Mouse (Mus musculus): ENCODE data around the gene Chad. TPM values are rescaled to one million over a fixed set of nuclear protein-coding genes. Genes with fewer than 3 reads are reported as not detected.

Gene Chad
- total RNA-seq, 2 experiments from 2014 or later = 10.3 to 14.3 TPM

Other genes starting within 250 kb of the Chad start
- gene Luc7l3, start 243.1 kb upstream of the Chad start, total RNA-seq (2021) = 10 to 100 TPM; 31.8 to 55.4 TPM
- 100 to 1,000 TPM; 135 to 141 TPM for gene Ankrd40, start 237.0 kb upstream of the Chad start, total RNA-seq (2021)
- gene Abcc3, start 172.1 kb upstream of the Chad start, total RNA-seq (2021) = 1 to 10 TPM; 1.9 to 2.1 TPM
- 1 to 10 TPM; 7.0 to 9.0 TPM for gene Cacna1g, start 90.8 kb upstream of the Chad start, total RNA-seq (2021)
- not detected for gene Spata20, start 78.9 kb upstream of the Chad start, total RNA-seq (2021)
- under 1 TPM; 0.21 to 0.59 TPM for gene Epn3, start 65.1 kb upstream of the Chad start, total RNA-seq (2021)
- gene Mycbpap, start 43.3 kb upstream of the Chad start, total RNA-seq (2021) = not detected
- 1 to 10 TPM; 4.3 to 6.0 TPM for gene Rsad1, start 15.8 kb upstream of the Chad start, total RNA-seq (2021)
- 10 to 100 TPM in 1 of 2 experiments, 1 to 10 TPM in 1; 8.1 to 10.0 TPM for gene Acsf2, start 36.8 kb downstream of the Chad start, total RNA-seq (2021)
- 10 to 100 TPM; 40.4 to 51.2 TPM for gene Lrrc59, start 64.7 kb downstream of the Chad start, total RNA-seq (2021)
- 10 to 100 TPM; 50.2 to 63.1 TPM for gene Mrpl27, start 88.7 kb downstream of the Chad start, total RNA-seq (2021)
- 1 to 10 TPM; 1.3 to 1.5 TPM for gene Eme1, start 88.9 kb downstream of the Chad start, total RNA-seq (2021)
- gene Xylt2, start 112.5 kb downstream of the Chad start, total RNA-seq (2021) = 10 to 100 TPM; 10.1 to 12.3 TPM
- gene Gm11541, start 139.5 kb downstream of the Chad start, total RNA-seq (2021) = not detected
- under 1 TPM; 0.80 to 0.81 TPM for gene Cdc34b, start 176.7 kb downstream of the Chad start, total RNA-seq (2021)
- gene Tmem92, start 217.7 kb downstream of the Chad start, total RNA-seq (2021) = not detected